Mouse (Mus musculus) embryonic facial prominence, embryonic 13.5 days (tissue): ENCODE data around the gene Nat8f4. TPM values are rescaled to one million over a fixed set of nuclear protein-coding genes. Genes with fewer than 3 reads are reported as not detected.
"Not testable (repeated sequence)": the region's sequence is repeated elsewhere in the genome, so short reads cannot be mapped to it uniquely, and the experiment has no call there.

Experiments
- ATAC-seq: fragments of 200-750 bp; cut with Nextera tagmentation; 2 replicates; pipeline ENCODE4 v1.8.0; 2017; ENCODE audit warnings: low read depth; ENCODE audit not compliant: insufficient number of reproducible peaks, insufficient read depth, low FRiP score, low TSS enrichment
- H3K27ac ChIP-seq: fragments of 300-500 bp; sonication (generic); 2 replicates; pipeline ENCODE4 v1.5.1; 2015; ENCODE audit warnings: moderate library complexity, mild to moderate bottlenecking, inconsistent platforms
- H3K27me3 ChIP-seq: fragments of 300-500 bp; sonication (generic); 2 replicates; pipeline ENCODE4 v1.6.1; 2015; ENCODE audit warnings: mild to moderate bottlenecking, inconsistent platforms
- H3K36me3 ChIP-seq: fragments of 300-500 bp; sonication (generic); 2 replicates; pipeline ENCODE4 v1.6.1; 2015; ENCODE audit warnings: mild to moderate bottlenecking, inconsistent platforms
- H3K4me1 ChIP-seq: fragments of 300-500 bp; sonication (generic); 2 replicates; pipeline ENCODE4 v1.6.1; 2015; ENCODE audit warnings: inconsistent platforms
- H3K4me2 ChIP-seq: fragments of 300-500 bp; sonication (generic); 2 replicates; pipeline ENCODE4 v1.6.1; 2015; ENCODE audit warnings: moderate library complexity, mild to moderate bottlenecking, inconsistent platforms
- H3K4me3 ChIP-seq: fragments of 300-500 bp; sonication (generic); 2 replicates; pipeline ENCODE4 v1.5.1; 2015; ENCODE audit warnings: mild to moderate bottlenecking, inconsistent platforms
- H3K9ac ChIP-seq: fragments of 300-500 bp; sonication (generic); 2 replicates; pipeline ENCODE4 v1.6.1; 2015; ENCODE audit warnings: mild to moderate bottlenecking, inconsistent platforms
- H3K9me3 ChIP-seq: fragments of 300-500 bp; sonication (generic); 2 replicates; pipeline ENCODE4 v1.6.1; 2016; ENCODE audit warnings: inconsistent platforms
- WGBS: fragments of 180-500 bp; shearing (Covaris S2); methylation state at CpG from one replicate; pipeline ENCODE4 v1.1.7; 2015; ENCODE audit warnings: mixed read lengths; 5-methylcytosine and 5-hydroxymethylcytosine counted together
- polyA plus RNA-seq: library from polyadenylated mRNA; unstranded; fragments of >200 nt; fragmentation: Nextera tagmentation; extraction: Ambion mirVana; gene quantifications from 2 replicates; pipeline ENCODE4 v1.2.1, GENCODE M21; 2015

Nat8f4 gene
- polyA plus RNA-seq, 1 experiment from 2014 or later: 2.5 TPM

DNA sequence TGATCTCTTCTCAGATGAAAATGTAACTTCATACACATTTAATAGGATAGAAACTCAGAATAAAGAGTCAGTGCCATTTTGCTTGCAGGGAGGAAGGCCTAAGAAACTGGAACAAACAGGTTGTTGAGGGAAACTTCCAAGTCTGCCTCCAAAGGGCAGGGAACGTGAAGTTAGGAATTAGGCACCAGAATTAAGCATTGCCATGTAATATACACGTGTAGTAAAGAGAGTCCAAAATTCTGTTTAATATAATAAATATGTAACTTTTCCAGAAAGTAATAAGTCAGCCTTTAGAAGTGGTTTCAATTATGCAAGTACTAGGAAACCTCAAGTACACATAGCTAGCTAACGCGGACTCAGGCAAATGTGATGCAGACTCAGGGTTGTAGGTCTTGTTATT lies 14.7 kb upstream of the Nat8f4 start:
- H3K4me1 ChIP-seq: peaks cover 13% of the 10 kb centered on the region
- no peak for ATAC-seq
- no peak overlapping the region for H3K4me3 ChIP-seq
- H3K36me3 ChIP-seq: peaks cover 23% of the 10 kb centered on the region
- H3K9ac ChIP-seq: no peak overlapping the region
- H3K27ac ChIP-seq: no peak overlapping the region
- WGBS: 82% methylated on average over 4 of the region's 4 CpGs
- no peaks in the 10 kb centered on the region for H3K9me3 ChIP-seq
- H3K4me2 ChIP-seq: no peak overlapping the region
- H3K27me3 ChIP-seq: no peaks in the 10 kb centered on the region

DNA sequence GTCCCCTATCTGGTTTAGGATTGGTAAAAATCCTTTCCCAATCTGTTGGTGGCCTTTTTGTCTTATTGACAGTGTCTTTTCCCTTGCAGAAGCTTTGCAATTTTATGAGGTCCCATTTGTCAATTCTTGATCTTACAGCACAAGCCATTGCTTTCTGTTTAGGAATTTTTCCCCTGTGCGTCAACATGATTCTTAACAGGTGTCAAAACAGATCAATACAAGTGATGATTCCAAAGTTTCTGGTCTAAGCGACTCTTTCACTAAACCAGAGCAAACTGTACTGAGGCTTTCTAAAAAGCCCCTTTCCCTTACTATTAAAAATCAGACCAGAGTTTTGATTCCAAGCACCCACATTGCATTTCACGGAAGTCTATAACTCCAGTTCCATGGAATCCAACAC lies 13.7 kb upstream of the Nat8f4 start:
- ATAC-seq, H3K27ac ChIP-seq, H3K9me3 ChIP-seq, H3K4me2 ChIP-seq, H3K4me3 ChIP-seq, H3K27me3 ChIP-seq, H3K9ac ChIP-seq: not testable (repeated sequence)
- Histone ChIP-seq H3K36me3 (peaks cover 19% of the 10 kb centered on the region), H3K4me1 (peaks cover 16% of the 10 kb centered on the region)
- 92% methylated on average over 3 of the region's 3 CpGs for WGBS

DNA sequence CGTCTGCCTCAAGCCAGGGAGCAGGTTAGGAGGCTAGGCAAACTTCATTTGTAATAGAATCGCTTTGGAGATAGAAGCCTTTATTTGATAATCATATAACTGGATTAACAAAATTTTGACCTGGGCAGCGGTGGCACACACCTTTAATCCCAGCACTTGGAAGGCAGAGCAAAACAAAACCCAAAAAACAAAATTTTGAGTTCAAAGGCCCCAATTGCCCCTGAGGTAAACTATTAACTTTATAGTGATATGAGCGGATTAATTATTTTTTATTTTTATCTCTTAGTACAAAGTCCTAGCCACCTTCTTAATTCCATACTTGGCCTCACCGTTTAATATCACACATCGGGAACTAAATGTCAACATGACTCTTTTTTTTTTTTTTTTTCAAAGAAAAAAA lies 11.9 kb upstream of the Nat8f4 start:
- Histone ChIP-seq H3K4me2 (peak overlapping the region; percentile 82), H3K9ac (peak overlapping the region; percentile 87; the same call in 1 of the 2 replicates), H3K4me3 (peak overlapping the region; percentile 64), H3K27me3 (no peaks in the 10 kb centered on the region), H3K9me3 (no peaks in the 10 kb centered on the region), H3K27ac (0 out of 2 replicates have a peak overlapping the region, but pooled peaks have one; percentile 89), H3K36me3 (peaks cover 4% of the 10 kb centered on the region; the same call in 1 of the 2 replicates), H3K4me1 (peaks cover 16% of the 10 kb centered on the region)
- ATAC-seq: no peak
- WGBS: 82% methylated on average over 6 of the region's 6 CpGs

DNA sequence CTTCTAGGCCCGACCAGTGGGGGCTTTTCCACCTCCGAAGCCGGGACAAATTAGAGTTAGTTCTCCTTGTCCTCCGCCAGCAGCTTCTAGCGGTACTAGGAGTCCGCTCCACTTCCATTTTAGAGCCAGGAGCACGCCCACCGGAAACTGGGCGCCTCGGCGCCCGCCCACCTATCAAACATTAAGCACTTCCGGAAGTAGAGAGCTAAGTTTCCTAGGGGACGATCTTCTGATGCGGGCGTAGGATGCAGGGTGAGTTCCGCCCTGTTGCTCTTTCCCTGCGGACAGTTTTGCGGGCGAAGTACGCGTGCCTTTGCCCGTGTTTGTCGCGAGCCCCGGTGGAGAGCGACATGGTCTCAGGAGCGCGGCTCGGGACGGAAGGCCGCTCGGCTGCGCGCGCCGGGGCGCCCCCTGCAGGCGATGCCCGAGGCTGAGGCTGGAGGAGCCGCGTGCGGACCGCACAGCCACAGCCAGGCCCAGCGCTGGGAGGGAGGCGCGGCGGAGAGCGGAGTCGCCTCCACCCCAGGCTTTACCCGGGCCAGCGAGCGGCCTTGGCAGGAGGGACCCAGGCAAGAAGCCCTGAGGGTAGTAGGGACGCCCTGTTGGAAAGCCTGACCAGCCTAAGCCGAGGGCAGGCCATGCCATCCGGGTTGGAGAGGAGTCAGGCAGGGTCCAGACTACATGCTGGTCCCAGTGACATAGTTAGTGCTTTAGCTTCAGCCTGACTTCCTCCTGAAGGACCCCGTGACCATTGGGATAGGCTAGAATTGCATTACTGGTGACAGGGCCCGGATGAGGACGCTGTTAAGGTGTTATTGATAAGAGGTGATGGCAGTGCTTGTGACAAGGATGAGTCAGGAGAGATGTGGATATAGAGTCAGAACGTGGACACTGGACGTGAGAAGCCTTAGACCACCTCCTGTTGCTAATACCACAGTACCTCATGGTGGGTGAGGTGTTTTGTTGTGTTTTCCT lies 11.1 kb upstream of the Nat8f4 start, which contains the start of gene Nat8f1:
TSS of gene Nat8f1 (minus strand) at position 149 of the 975 bp plus-strand sequence.
- peak within 1 kb of the TSS; percentile 64 for H3K4me3 ChIP-seq
- peak; percentile 89 for ATAC-seq
- H3K36me3 ChIP-seq, H3K9me3 ChIP-seq, H3K27me3 ChIP-seq: not testable (repeated sequence)
- H3K4me2 ChIP-seq: peak within 1 kb of the TSS; percentile 82
- under 1% methylated on average over 61 of the region's 61 CpGs for WGBS
- H3K9ac ChIP-seq: peak within 1 kb of the TSS; percentile 87
- peak within 1 kb of the TSS; percentile 89 for H3K27ac ChIP-seq
- H3K4me1 ChIP-seq: peaks cover 16% of the 10 kb centered on the region

DNA sequence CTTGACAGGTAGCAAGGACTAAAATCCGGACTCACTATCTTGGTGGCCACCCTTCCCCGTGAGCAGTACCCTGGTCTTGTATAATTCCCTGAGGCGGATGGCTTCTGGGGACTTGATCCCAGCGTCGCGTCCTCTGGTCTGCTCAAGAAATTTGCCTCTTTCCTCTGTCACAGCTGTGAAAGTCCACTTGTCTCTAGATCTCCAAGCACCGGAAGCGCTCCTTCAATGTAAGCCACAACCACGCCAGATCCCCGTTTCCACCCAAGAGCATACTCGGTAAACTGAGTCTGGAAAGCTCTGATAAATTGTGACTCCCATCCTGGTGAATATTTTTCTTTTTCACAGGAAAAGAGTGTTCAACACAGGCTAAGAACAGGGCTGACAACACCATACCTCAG lies 10.5 kb upstream of the Nat8f4 start:
- Histone ChIP-seq H3K36me3 (no peaks in the 10 kb centered on the region), H3K9me3 (no peaks in the 10 kb centered on the region), H3K4me1 (peaks cover 16% of the 10 kb centered on the region), H3K9ac (peak overlapping the region; percentile 87), H3K27ac (peak overlapping the region; percentile 89), H3K27me3 (no peaks in the 10 kb centered on the region), H3K4me2 (peak overlapping the region; percentile 82), H3K4me3 (peak overlapping the region; percentile 64)
- no peak for ATAC-seq
- WGBS: 4% methylated on average over 11 of the region's 11 CpGs

DNA sequence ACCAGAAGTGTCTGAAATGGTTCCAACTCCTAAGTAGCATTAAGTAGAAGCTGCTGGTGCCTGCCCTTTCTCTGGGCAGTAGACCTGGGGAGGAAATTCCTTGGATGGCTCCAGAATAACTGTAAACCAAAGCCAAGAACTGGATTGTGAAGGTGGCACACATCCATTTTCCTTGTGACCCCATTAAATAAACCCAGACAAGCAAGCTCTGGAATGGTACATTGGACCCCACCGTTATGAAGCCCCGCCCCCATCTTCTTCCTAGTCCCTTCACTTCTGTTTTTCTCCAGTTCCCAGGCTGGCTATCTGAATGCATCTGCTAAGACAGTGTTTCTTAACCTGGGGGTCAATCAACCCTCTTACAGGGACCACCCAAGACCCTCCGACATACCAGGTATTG lies 6.9 kb upstream of the Nat8f4 start, which contains the start of gene Tprkb:
TSS of gene Tprkb (plus strand) at position 279 of the 400 bp plus-strand sequence.
- no peaks in the 10 kb centered on the region for H3K27me3 ChIP-seq
- no peaks in the 10 kb centered on the region for H3K9me3 ChIP-seq
- WGBS: 73% methylated on average over 3 of the region's 3 CpGs
- no peak within 1 kb of the TSS for H3K27ac ChIP-seq
- no peak within 1 kb of the TSS for H3K4me3 ChIP-seq
- H3K4me1 ChIP-seq: peaks cover 16% of the 10 kb centered on the region
- ATAC-seq: no peak
- no peak within 1 kb of the TSS for H3K9ac ChIP-seq
- H3K4me2 ChIP-seq: no peak within 1 kb of the TSS
- no peaks in the 10 kb centered on the region for H3K36me3 ChIP-seq

DNA sequence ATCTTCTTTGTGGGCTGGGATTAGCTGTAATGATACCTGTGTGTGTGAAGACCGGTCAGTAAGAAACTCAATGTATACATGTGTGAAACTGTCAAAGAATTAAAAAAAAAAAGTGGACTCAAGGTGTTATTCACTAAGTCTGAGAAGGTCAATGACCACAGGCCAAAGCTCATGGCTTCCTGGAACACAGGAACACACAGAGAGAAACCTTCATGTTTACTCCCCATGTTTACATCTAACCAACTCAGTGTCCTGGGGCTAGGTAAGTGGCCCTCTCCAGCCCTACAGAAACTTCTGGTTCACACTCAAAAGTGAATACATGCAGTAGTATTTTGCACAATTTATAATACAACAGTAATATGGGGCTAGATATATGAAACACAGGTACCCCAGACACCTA lies 5.0 kb upstream of the Nat8f4 start:
- WGBS: 92% methylated on average over 1 of the region's 1 CpGs
- Histone ChIP-seq H3K27ac (no peak overlapping the region), H3K9ac (no peak overlapping the region), H3K9me3 (no peaks in the 10 kb centered on the region), H3K36me3 (no peaks in the 10 kb centered on the region), H3K4me1 (peaks cover 6% of the 10 kb centered on the region), H3K4me3 (no peak overlapping the region), H3K27me3 (no peaks in the 10 kb centered on the region), H3K4me2 (no peak overlapping the region)
- ATAC-seq: no peak

DNA sequence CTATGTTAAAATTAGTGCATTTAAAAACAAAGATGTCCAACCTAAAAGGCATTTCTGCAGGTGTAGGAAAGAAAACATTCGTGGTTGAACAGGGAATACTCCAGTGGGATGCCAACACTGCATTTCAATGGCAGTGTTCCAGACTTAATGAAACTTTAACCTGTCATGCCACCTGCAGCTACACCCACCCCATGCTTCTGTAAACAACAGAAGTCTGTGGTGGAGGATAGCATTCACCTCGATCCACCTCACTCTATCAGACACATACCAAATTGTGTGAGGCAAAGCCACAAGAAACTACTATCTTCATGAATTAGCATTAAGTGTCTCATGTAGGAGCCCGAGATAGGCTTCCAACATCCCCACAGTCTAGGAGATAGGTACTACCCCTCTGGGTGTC lies 3.7 kb upstream of the Nat8f4 start:
- no peak overlapping the region for H3K9ac ChIP-seq
- no peak for ATAC-seq
- H3K9me3 ChIP-seq: no peaks in the 10 kb centered on the region
- no peaks in the 10 kb centered on the region for H3K4me1 ChIP-seq
- H3K27me3 ChIP-seq: no peaks in the 10 kb centered on the region
- WGBS: 75% methylated on average over 3 of the region's 3 CpGs
- H3K36me3 ChIP-seq: no peaks in the 10 kb centered on the region
- no peak overlapping the region for H3K4me3 ChIP-seq
- no peak overlapping the region for H3K4me2 ChIP-seq
- no peak overlapping the region for H3K27ac ChIP-seq

DNA sequence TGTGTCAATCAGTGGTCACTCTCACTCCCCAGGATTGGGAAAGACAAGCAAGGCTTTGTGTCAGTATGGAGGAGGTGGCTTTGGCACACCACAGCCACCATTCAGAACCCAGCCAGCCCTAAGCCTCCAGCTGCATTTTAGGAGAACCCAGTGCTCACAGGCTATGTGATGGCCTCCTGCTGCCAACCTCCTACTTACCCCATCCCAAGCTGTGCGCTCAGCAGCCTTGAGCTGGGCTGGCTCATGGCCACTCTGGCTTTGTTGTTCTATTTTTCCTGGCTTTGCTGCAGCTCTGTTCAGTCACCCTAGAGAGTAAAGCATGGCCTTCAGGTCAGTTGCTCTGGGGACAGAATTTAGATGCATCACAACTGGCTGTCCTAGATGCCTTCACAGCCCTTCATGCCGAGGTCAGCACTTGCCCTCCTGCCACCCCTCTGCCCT lies 2.2 kb upstream of the Nat8f4 start:
- not testable (repeated sequence) for H3K9me3 ChIP-seq, H3K4me2 ChIP-seq, H3K4me3 ChIP-seq, H3K9ac ChIP-seq, H3K27me3 ChIP-seq, H3K27ac ChIP-seq, H3K4me1 ChIP-seq, ATAC-seq, H3K36me3 ChIP-seq
- 64% methylated on average over 2 of the region's 2 CpGs for WGBS

DNA sequence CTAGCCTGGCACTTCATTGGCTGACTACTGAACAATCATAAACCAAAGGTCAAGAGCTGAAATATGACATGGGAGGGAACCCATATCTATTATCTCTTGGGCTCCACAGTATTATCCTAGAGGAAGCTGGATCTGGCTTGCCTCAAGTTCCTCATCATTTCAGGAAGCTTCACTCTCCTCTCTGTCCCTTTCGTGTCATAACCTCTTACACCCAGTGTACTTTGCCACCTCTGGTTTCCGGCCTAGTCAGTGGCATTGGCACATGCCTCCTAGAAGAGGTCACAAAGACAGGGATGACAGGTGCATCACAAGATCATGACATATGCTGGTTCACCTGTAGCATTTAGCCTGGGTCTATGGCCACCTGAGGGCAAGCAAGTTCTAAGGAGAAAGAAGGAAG lies 2.4 kb downstream of the Nat8f4 start:
- 93% methylated on average over 2 of the region's 2 CpGs for WGBS
- no peak for ATAC-seq
- no peaks in the 10 kb centered on the region for H3K27me3 ChIP-seq
- no peak overlapping the region for H3K27ac ChIP-seq
- no peaks in the 10 kb centered on the region for H3K36me3 ChIP-seq
- H3K4me2 ChIP-seq: no peak overlapping the region
- no peak overlapping the region for H3K9ac ChIP-seq
- H3K9me3 ChIP-seq: no peaks in the 10 kb centered on the region
- no peaks in the 10 kb centered on the region for H3K4me1 ChIP-seq
- no peak overlapping the region for H3K4me3 ChIP-seq

DNA sequence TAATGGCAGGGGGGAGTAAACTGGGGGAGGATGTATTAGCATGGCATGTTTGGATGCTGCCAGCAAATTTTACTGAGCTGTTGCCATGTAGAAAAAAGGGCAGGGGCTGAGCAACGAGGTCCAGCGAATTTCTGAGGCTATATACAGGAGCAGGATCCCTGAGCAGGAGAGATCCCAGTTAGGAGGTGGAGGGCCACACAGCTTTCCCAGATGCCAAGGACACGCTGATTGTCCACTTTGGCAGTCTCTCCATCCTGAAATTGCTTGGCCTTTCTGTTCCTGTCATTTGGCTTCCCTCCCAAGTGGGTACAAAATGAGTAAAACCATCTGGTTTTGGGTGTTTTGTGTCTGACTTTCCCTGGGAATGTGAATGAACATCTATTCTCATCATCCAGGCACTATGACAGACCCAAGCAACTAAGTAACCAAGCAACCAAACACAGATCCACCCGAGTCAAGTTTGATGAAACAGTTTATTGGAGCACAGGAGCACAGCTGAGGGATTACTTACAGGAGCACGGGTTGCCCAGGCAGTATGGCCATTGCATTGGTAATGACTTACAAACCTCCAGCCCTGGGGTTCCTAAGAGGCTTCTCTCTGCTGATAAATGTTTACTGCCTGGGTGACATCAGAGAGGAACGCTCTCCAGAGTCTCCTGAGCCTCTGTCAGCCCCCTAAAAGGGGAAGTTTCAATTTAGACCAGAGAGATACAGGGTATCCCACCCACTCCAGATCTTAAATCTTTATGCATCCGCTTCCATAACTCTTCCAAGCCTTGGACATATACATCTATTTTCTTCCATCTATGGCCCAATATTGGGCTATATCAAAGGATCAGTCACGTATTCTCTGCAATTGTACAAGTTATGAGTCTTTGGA lies 5.8 kb downstream of the Nat8f4 start:
- not testable (repeated sequence) for ATAC-seq, H3K4me1 ChIP-seq, H3K9ac ChIP-seq, H3K4me2 ChIP-seq, H3K36me3 ChIP-seq, H3K27ac ChIP-seq, H3K9me3 ChIP-seq, H3K27me3 ChIP-seq, H3K4me3 ChIP-seq
- WGBS: 72% methylated on average over 7 of the region's 8 CpGs
